15 mouse cellular contexts compared by ENCODE assay signal in genomic region chr5:33432057-33432935, GRCm38 (mm10). TPM values are rescaled to one million over a fixed set of nuclear protein-coding genes. Genes with fewer than 3 reads are reported as not detected.
DNase-seq lines count a peak whose midpoint lies in the region; ATAC-seq and TF ChIP-seq lines count a peak whose summit lies in the region.
"Had no signal": no experiment of that assay in that cellular context is flagged by ENCODE, and none has a peak within 500 bp of the region (broad histone marks: within the 10 kb centered on the region; RNA-seq: fewer than 3 reads in every experiment).

No protein-coding gene starts in this region.

- H3K9me3 ChIP-seq in intestine, embryonic 14.5 days (ENCODE audit: control insufficient read depth, low read length) = no peaks in the 10 kb centered on the region
- no peaks in the 10 kb centered on the region for H3K9me3 ChIP-seq in intestine, postnatal 0 days (ENCODE audit: control insufficient read depth)
- H3K9me3 ChIP-seq in hindbrain, embryonic 12.5 days (replicated peaks) = no peaks in the 10 kb centered on the region
- H3K9me3 ChIP-seq in neural tube, embryonic 12.5 days = no peaks in the 10 kb centered on the region
- H3K9me3 ChIP-seq: intestine, embryonic 15.5 days had no signal

- H3K27ac ChIP-seq in intestine, embryonic 14.5 days (ENCODE audit: low read depth) = no peak overlapping the region
- H3K27ac ChIP-seq in intestine, postnatal 0 days (ENCODE audit: low read depth, low read length) = no peak overlapping the region
- H3K27ac ChIP-seq in hindbrain, embryonic 12.5 days = no peak overlapping the region
- H3K27ac ChIP-seq in neural tube, embryonic 12.5 days = no peak overlapping the region
- H3K27ac ChIP-seq: intestine, embryonic 15.5 days had no signal

- no peak overlapping the region for H3K9ac ChIP-seq in intestine, embryonic 14.5 days (ENCODE audit: low read length)
- no peak overlapping the region for H3K9ac ChIP-seq in intestine, postnatal 0 days (ENCODE audit: low read depth, low read length)
- H3K9ac ChIP-seq in hindbrain, embryonic 12.5 days = no peak overlapping the region
- H3K9ac ChIP-seq in neural tube, embryonic 12.5 days = no peak overlapping the region
- H3K9ac ChIP-seq: intestine, embryonic 15.5 days had no signal

- peaks cover 9% of the 10 kb centered on the region; the same call in 1 of the 2 replicates for H3K4me1 ChIP-seq in intestine, embryonic 14.5 days (replicated peaks; ENCODE audit: control insufficient read depth, insufficient read depth, low read length)
- no peaks in the 10 kb centered on the region for H3K4me1 ChIP-seq in intestine, postnatal 0 days (replicated peaks; ENCODE audit: control insufficient read depth, insufficient read depth, low read length)
- peaks cover 33% of the 10 kb centered on the region for H3K4me1 ChIP-seq in hindbrain, embryonic 12.5 days
- H3K4me1 ChIP-seq in neural tube, embryonic 12.5 days = peaks cover 26% of the 10 kb centered on the region

- H3K27me3 ChIP-seq in intestine, embryonic 14.5 days (replicated peaks; ENCODE audit: control insufficient read depth, insufficient read depth, low read length) = peaks cover 99% of the 10 kb centered on the region
- H3K27me3 ChIP-seq in intestine, postnatal 0 days (replicated peaks; ENCODE audit: control insufficient read depth, insufficient read depth, low read length) = peaks cover 94% of the 10 kb centered on the region
- peaks cover 100% of the 10 kb centered on the region for H3K27me3 ChIP-seq in hindbrain, embryonic 12.5 days
- peaks cover 100% of the 10 kb centered on the region for H3K27me3 ChIP-seq in neural tube, embryonic 12.5 days (replicated peaks)

- WGBS in intestine, embryonic 14.5 days = 1% methylated on average over 39 of the region's 39 CpGs
- WGBS in intestine, postnatal 0 days = 2% methylated on average over 39 of the region's 39 CpGs
- WGBS in hindbrain, embryonic 12.5 days = under 1% methylated on average over 39 of the region's 39 CpGs
- 1% methylated on average over 39 of the region's 39 CpGs for WGBS in neural tube, embryonic 12.5 days

- no peak for ATAC-seq in intestine, embryonic 14.5 days (replicated peaks; ENCODE audit: low FRiP score, low TSS enrichment, low read depth)
- no peak for ATAC-seq in intestine, postnatal 0 days
- ATAC-seq in hindbrain, embryonic 12.5 days (ENCODE audit: low FRiP score) = no peak
- ATAC-seq in neural tube, embryonic 12.5 days (ENCODE audit: low FRiP score, low read depth) = no peak
- ATAC-seq: intestine, embryonic 15.5 days had no signal

- H3K4me3 ChIP-seq in intestine, embryonic 14.5 days (ENCODE audit: low read depth, low read length) = no peak overlapping the region
- no peak overlapping the region for H3K4me3 ChIP-seq in intestine, postnatal 0 days (ENCODE audit: low read depth, low read length)
- H3K4me3 ChIP-seq in hindbrain, embryonic 12.5 days = peak overlapping the region; percentile 31
- peak overlapping the region; percentile 24; the same call in 1 of the 2 replicates for H3K4me3 ChIP-seq in neural tube, embryonic 12.5 days
- H3K4me3 ChIP-seq: megakaryocyte, embryonic 14.5 days had no signal

- no peak for TF ChIP-seq CTCF in intestine, postnatal 0 days (IDR thresholded peaks at IDR 0.05; ENCODE audit: low read depth)

- peak; percentile 66 for DNase-seq in intestine, embryonic 14.5 days (ENCODE audit: low spot score)
- DNase-seq in embryo, embryonic 10.5 days (ENCODE audit: low spot score) = peak; percentile 40
- no peak for DNase-seq in lung, adult 18-20 months
- DNase-seq in layer of hippocampus, adult 18-20 months (ENCODE audit: low spot score in 2 of 2) = no peak
- DNase-seq in kidney, postnatal 10 days = no peak
- DNase-seq: adrenal gland, adult 2 months; gastrocnemius, postnatal 14 days; thymus, postnatal 36 days had no signal

- H3K36me3 ChIP-seq in intestine, embryonic 14.5 days (ENCODE audit: control insufficient read depth, insufficient read depth, low read length) = no peaks in the 10 kb centered on the region
- H3K36me3 ChIP-seq in intestine, postnatal 0 days (ENCODE audit: control insufficient read depth, insufficient read depth) = no peaks in the 10 kb centered on the region
- no peaks in the 10 kb centered on the region for H3K36me3 ChIP-seq in hindbrain, embryonic 12.5 days
- H3K36me3 ChIP-seq in neural tube, embryonic 12.5 days = no peaks in the 10 kb centered on the region
- H3K36me3 ChIP-seq: intestine, embryonic 15.5 days had no signal

- no peak overlapping the region for H3K4me2 ChIP-seq in intestine, embryonic 14.5 days (ENCODE audit: low read length)
- H3K4me2 ChIP-seq in intestine, postnatal 0 days (replicated peaks; ENCODE audit: low read depth) = no peak overlapping the region
- no peak overlapping the region; the same call in 1 of the 2 replicates for H3K4me2 ChIP-seq in hindbrain, embryonic 12.5 days (replicated peaks)
- H3K4me2 ChIP-seq in neural tube, embryonic 12.5 days (replicated peaks) = no peak overlapping the region

RNA-seq across cellular contexts. Expression of gene Nkx1-1, which starts 1.5 kb away (rescaled TPM):
- polyA plus RNA-seq in intestine, embryonic 14.5 days (2014; fragmentation: Nextera tagmentation; extraction: Ambion mirVana) = not detected in 2 replicates
- not detected in 2 replicates for polyA plus RNA-seq in intestine, postnatal 0 days (2015; fragmentation: Nextera tagmentation; extraction: Ambion mirVana)
- 2.8 and 3.2 TPM in 2 replicates for polyA plus RNA-seq in hindbrain, embryonic 12.5 days (2016; fragmentation: Nextera tagmentation; extraction: Ambion mirVana)
- polyA plus RNA-seq in neural tube, embryonic 12.5 days (2016; fragmentation: Nextera tagmentation; extraction: Ambion mirVana) = 2.2 and 2.8 TPM in 2 replicates
- total RNA-seq in layer of hippocampus, adult 18-20 months (2021) = not detected
- total RNA-seq: adrenal gland, adult 2 months; gastrocnemius, postnatal 14 days; liver, adult 2 months; MEL had no signal
- polyA plus RNA-seq: adrenal gland, adult 2 months; intestine, embryonic 15.5 days; liver, adult 2 months had no signal

RNA-seq across cellular contexts. Expression of gene Uvssa, which starts 53.9 kb away (rescaled TPM):
- 8.3 and 10.7 TPM in 2 replicates for polyA plus RNA-seq in intestine, embryonic 14.5 days (2014; fragmentation: Nextera tagmentation; extraction: Ambion mirVana)
- polyA plus RNA-seq in intestine, postnatal 0 days (2015; fragmentation: Nextera tagmentation; extraction: Ambion mirVana) = 3.4 and 4.8 TPM in 2 replicates
- polyA plus RNA-seq in hindbrain, embryonic 12.5 days (2016; fragmentation: Nextera tagmentation; extraction: Ambion mirVana) = 10.3 and 10.4 TPM in 2 replicates
- polyA plus RNA-seq in neural tube, embryonic 12.5 days (2016; fragmentation: Nextera tagmentation; extraction: Ambion mirVana) = 8.5 and 8.7 TPM in 2 replicates
- 1 to 10 TPM; 5.5 to 6.0 TPM for total RNA-seq in layer of hippocampus, adult 18-20 months (2021)

Comparison
In these comparisons a context has a peak if more than half of its experiments do, and no peak if none do; other contexts are left out.
1. DNase-seq: peak in intestine, embryonic 14.5 days (single experiment) and embryo, embryonic 10.5 days (single experiment); none in lung, adult 18-20 months (0 of 2), layer of hippocampus, adult 18-20 months (0 of 2) and kidney, postnatal 10 days (single experiment).
2. H3K4me3 ChIP-seq: peak in hindbrain, embryonic 12.5 days (single experiment) and neural tube, embryonic 12.5 days (single experiment); none in intestine, embryonic 14.5 days (single experiment) and intestine, postnatal 0 days (single experiment).